Mouse (Mus musculus) CD8-positive naive resting alpha-beta T cell, adult 2 months (primary cell): ENCODE measurements around the gene Gm15130.

Experiments used
- DNase-seq, 2 experiments: peaks; one replicate each; pipeline ENCODE4 v3.0.0; 2022; ENCODE audit warnings: low read depth in 2 of 2, low spot score in 2 of 2

Gene Gm15130

GRCm38 (mm10) chr2:111152836-111153235 is at the start of gene Gm15130:
Gene Gm15130 (minus strand): TSS chr2:111152936.
- no peak for DNase-seq

- no peak for DNase-seq
Observed at GRCm38 (mm10) chr2:111182068-111182467, 29.3 kb upstream of the Gm15130 start.

- DNase-seq = no peak
Observed at GRCm38 (mm10) chr2:111135739-111136138, 17.0 kb downstream of the Gm15130 start.

GRCm38 (mm10) chr2:111105882-111106281 is 46.9 kb downstream of the Gm15130 start, which contains the start of gene Gm13941:
Gene Gm13941 (minus strand): TSS chr2:111105982.
- no peak for DNase-seq
